Mouse (Mus musculus): ENCODE measurements around the gene Zfp184.

Gene Zfp184

GRCm38 (mm10) chr13:22009642-22010041 is 64.7 kb downstream of the Zfp184 start, which contains the start of gene Prss16:
TSS of gene Prss16 (minus strand) at chr13:22009742.
- in situ Hi-C loops (cut with MboI, MseI): no loop called here

Measured in T-helper 2 cell (primary cell).